Mouse (Mus musculus) fat pad, adult 2 months (tissue): ENCODE measurements around the gene Cdkn1c.

Experiments used
- DNase-seq: peaks from one replicate; pipeline ENCODE4 v3.0.0-alpha.2; 2011; ENCODE audit warnings: low read depth, low spot score; ENCODE audit errors: extremely low read depth

Gene Cdkn1c

DNA sequence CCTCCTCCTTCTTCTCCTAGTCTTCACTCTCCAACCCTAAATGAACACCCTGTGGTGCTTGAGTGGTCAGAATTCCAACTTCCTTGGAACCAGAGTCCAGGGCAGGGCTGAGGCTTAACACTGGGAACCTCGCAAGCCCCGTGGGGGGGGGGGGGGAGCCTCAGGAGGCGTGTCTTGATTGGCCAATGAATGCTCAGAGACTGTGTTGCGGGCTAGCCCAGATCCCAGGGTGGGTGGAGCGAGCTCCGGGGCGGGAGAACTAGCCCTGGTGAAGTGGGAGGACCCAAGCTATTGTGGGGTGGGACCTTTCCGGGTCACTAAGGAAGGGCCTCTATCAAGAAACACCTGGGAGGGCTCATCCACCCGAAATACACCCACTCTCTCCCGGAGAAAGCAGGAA, 14.0 kb upstream of the Cdkn1c start:
- no peak for DNase-seq

DNA sequence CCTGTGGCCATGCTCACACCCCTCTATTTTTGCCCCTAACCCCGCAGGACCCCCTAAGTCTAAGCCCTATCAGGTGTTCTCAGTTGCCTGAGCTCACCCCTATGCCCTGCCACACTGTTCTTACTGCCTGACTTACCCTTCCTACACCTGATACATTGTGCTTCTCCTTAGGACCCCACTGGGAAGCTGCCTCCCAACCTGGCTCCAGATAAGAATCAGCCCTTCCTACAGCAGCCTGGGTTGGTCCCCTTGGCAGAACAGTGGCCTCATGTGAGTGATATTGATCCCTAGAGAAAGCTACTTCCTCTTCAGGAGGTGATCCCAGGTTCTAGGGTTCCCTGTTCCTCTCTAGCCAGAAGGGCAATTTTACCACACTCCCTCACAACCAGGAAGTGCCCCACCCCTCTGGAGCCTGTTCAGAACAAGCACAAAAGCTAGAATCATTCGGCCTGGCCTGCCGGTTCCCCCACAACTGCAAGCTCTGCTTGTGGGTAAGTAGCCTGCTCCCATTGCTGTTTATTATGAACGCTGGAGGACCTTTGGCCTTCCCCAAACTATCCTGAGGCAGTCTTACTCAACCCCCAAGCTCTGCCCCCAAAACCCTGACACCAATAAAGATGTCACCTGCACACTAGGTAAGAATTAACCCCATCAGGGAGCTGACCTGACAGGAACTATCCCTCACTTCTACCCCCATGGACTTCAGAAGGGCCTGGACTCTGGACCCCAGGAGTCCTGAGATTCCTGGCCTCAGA, 12.7 kb upstream of the Cdkn1c start, which contains the start of gene Slc22a18:
Slc22a18 (plus strand) TSS at position 390 of the 755 bp plus-strand sequence.
- DNase-seq: no peak

DNA sequence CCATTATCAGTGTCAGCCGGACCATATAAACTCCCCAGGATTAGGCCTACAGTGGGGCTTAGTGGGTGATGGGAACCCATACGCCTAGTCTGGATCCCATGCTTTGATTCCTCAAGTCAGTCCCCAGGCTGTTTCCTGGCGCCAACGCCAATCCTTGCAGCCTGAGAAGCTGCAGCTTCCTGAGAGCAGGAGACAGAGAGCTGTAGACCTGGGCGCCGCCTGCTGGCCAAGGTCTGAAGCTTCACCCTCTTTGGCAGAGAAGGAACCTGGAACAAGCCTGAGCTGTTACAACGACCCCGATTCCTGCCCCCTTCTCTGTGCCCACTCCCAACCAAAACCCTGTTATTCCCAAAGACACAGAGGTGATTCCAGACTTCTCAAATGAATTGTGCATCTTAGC, 9.1 kb upstream of the Cdkn1c start:
- DNase-seq: no peak

DNA sequence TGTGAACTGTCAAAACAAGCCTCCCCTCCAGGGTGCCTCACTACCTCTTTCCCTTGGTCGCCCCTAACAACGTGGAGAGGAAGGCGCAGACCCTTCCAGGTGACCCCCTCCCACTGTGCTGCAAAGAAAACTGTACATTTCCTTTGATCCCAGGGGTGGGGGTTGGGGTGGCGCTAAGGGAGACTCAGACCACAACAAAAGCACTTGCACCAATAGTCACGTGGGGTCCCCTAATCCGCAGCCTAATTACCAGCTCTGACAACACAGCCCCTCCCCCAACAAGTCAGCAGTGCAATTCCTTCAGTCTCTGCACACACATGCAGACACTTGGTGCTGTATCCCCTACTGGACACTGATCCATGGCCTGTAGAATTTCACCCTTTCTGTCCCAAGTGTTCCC, 6.9 kb upstream of the Cdkn1c start:
- DNase-seq: no peak

DNA sequence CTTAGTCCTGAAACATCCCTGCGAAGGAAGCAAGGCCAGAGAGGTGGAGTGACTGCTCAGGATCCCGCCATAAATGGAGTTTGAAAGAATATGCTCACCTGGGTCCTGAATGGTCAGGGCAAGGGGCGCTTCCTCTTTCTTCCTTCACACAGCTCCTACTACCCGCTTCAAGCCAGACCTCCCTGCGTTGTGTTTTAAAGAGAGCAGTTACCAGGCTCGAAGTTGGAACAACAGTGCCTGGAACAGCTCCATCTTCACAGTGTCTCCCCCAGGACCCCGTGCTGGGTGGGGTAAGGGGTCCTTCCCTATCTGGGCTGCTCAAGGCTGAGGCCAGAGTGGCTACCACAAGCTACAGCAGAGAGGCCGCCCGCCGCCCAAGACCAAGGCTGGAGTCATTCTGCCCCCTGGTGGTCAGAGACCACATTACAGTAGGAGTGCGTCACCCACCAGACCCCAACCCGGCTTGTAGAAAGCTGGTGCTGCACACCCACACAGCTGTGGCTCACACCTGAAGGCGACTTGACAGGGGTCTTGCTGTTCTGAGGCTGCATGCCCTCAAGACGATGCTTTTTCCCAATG, 5.3 kb upstream of the Cdkn1c start:
- DNase-seq: no peak

DNA sequence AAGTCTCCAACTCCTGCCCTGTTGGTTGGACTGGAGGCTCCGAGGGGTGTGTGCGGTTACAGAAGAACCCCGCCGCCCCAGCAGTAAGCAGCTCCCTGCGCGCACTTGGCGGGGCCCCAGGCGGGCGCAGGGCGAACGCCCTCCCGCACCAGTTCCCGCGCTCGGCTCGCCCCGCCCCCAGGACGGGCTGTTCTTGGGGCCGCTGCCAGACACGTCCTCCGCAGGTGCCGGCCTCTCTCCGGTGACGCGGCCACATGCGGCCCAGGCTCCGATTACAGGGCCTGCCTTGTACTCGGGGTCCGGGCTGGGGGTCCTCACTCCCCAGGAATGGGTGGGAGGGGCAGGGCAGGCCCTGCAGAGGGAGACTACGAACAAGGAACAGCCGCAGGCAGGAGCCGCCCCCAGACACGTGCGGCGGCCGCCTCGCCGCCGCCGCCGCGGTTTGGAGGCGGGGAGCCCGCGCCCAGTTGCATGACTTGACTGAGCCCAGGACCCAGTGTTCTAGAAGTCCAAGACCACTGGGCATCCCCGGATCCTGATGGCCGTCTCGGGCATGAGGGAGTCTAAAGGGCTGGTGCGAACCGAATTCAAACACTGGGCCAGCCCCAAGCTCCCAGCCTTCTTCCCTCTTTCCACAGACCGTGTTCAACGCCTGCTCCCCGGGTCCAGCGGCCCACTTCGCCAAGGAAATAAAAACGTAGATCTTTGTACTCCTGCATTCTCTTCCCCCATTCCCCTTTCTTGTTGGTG, 4.1 kb upstream of the Cdkn1c start:
- DNase-seq: no peak

DNA sequence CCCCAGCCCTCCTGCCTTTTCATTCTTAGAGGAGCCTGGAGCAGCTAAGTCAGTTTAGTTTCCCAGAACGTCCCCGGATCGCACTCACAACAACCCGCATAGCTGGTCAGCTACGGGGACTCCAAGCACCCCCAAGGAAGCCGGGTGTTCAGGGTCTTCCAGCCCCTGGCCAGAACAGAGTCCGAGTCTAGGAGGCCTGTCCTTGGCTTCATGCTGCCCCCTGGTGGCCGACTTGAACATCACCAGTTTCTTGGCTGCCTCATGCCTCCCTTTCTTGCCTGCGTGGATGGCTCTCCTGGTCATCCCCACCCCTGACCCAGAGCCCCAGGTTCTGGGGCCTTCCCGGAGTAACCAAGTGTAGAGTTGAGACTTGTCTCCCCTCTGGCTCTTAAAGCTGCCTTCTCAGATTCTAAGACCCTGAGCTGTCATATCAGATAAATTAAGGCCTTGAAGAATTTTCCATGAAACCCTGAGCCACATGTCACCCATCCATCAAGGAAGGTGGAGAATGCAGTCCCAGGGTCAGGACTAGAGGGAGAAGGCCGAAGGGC, 3.1 kb upstream of the Cdkn1c start:
- no peak for DNase-seq

DNA sequence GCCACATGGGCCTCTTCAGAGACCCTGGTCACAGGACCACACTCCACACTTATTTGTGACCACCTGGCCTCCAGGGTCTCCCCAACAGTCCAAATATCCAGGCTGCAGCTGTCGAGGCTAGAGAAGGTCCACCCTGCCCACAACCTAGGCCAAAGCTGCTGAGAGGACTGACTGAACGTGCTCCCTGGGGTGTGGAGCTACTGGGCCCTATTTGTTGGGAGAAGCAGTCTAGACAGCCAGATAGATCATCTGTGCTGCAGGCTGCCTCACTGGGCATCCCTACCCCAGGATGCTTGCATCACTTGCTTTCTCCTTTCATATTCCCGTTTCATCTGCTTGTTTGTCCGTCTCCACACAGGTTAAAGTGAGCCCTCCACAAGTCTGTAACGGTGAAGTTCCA, 1.7 kb upstream of the Cdkn1c start:
- no peak for DNase-seq

DNA sequence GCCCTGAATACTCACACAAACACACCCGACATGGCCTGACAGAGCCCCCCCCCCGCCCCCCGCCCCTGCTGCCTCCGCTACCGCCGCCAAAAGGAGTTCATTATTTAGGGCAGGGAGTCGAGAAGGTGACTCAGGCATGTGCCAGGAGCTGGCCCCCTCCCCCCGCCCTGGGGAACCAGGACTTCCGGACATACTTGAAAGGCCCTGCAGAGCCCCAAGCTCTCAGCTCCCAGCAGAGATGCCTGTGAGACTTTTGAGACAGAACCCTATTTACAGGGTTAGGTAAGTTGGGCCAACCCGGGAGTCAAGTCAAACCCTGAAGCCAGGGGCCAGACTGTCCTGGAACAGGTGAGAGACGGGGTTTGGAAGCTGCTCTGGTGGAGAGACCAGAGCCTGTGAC, 1.1 kb upstream of the Cdkn1c start:
- DNase-seq: no peak

DNA sequence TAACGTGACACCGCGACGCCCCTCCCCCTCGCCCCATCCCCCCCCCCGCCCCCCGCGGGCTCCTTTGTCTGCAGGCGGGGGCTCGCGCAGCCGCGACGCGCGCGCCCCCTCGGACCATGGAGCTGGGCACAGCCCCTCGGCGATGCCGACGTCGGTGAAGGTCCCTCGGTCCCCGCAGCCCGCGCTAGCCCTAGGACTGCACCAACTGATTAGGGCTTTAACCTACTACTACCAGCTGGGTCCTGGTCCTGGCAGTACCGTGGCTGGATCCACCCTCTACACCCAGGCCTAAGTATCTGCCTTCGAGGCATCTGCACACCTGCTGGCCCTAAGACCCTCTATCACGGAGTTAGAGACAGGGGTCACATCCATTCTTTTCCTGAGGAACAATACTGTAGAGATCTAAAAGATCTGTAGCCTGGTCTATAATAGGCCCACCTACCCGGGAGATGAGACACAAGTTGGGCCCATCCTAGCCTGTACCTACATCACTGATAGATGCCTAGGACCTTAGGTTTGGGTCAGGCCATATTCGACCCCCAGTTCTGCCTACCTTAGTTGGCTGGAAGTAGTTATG, 532 bp upstream of the Cdkn1c start:
- DNase-seq: no peak

DNA sequence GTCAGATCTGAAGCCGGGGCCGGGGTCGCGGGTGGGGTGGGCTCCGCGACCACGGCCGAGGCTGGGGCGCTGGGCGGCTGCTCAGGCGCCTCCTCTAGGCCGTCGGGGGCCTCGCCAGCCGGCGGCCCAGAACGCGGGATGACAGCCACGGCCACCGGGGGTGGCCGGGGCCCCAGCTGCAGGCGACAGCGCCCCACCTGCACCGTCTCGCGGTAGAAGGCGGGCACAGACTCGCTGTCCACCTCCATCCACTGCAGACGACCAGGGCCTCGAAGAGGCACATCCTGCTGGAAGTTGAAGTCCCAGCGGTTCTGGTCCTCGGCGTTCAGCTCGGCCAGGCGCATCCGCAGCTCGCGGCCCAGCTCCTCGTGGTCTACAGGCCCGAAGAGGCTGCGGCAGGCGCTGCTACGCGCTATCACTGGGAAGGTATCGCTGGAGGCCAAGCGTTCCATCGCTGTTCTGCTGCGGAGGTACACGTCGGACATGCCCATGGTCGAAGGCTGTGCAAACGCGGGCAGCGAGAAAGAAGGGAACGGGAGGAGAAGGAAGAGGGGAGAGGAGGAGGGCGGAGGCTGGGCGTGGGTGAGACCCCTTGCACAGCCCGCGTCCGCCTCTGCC, 524 bp downstream of the Cdkn1c start:
- no peak for DNase-seq

DNA sequence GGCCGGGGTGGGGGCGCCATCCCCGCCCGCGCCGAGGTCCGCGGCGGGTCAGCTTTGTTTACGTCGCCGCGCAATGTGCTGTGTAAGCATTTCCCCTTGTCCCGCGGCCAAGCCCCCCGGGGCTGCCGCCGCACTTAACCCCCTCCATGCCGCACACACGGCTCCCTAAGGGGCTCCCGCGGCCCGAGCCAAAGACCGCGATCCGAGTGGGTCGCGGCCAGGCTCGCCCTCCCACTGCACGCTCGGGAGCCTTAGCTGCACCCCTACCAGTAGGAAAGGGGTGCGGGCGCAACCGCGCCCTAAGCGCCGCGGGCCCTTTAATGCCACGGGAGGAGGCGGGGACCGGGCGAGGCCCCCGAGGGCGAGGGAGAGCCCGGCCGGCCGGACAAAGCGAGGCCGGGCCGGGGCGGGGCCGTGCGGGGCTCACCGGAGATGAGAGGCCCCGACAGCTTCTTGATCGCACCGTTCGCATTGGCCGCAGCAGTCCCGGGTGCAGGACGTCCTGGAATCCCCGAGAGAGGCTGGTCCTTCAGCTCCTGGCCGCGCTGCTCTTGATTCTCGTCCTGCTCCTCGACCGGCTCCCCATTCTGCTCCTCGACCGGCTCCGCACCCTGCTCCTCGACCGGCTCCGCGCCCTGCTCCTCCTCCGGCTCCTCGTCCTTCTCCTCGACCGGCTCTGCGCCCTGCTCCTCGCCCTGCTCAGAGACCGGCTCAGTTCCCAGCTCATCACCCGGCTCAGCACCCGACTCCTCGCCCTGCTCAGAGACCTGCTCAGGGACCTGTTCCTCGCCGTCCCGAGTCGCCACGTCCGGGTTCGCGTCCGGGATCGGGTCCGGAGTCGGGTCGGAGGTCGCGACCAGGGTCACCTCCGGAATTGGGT, 1.3 kb downstream of the Cdkn1c start:
- no peak for DNase-seq

DNA sequence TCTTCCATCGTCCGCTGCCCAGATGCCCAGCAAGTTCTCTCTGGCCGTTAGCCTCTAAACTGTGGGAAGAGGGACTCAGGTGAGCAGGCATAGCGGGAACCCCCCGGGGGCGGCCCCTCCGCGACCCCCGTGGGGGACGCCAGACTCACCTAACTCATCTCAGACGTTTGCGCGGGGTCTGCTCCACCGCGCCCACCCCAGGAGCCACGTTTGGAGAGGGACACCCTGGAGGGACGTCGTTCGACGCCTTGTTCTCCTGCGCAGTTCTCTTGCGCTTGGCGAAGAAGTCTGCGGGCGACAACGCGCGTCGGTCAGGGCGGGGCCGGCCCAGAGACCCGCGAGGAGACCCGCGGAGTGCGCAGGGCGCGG, 1.9 kb downstream of the Cdkn1c start:
- DNase-seq: no peak

DNA sequence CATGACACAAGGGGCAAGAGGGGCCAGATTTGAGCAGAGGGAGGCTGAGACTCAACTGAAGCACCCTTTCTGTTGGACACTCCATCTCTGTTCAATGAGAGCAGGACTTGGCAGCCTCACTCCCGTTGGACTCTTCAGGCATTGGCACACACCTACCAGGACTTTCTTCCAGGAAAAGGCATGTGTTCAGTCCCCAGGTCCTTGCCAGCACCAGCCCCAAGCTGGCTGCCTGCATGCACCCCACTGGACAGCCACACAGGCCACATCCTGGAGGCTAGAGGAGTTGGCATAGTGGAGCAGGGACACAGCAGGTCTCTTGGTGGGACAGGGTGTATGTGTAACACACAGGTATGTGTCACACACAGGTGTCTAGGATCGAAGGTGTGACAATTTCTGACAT, 13.7 kb downstream of the Cdkn1c start:
- no peak for DNase-seq

DNA sequence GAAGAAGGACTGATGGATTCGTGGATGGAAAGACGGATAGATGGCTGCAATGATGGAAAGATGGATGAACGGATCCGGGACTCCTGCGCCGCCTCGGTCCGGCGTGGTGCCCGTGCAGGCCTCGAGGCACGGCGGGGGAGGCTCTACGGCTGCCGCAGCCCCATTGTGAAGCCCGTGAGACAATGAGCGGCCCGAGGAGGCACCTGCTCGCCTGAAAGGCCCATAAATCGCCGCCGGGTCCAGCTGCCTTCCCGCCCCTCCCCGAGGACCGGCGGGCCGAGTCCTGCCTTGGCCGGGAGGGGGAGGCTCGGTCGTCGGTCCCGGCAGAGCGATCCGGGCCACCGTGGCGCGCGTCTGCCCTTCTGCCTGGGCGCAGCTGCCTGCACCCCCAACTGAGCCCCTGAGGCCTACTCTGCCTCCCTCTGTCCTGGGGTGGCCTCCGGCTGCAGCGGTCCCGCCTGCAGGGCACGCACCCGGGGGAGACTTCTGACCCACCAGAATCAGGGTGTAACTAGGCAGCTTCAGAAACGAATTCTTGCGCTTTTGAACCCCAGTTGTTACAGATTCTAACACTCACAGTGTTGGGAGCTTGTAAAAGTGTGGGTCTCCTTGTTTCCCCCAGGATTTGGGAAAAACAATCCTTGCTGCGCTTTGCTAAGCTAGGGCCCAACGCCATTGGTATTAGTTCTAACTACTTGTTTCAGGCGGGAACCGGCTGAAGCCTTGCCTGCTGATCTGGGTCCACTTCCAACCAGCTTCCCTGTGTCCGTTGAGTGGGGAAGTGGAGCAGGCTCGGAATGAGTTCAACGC, 15.0 kb downstream of the Cdkn1c start:
- DNase-seq: no peak

DNA sequence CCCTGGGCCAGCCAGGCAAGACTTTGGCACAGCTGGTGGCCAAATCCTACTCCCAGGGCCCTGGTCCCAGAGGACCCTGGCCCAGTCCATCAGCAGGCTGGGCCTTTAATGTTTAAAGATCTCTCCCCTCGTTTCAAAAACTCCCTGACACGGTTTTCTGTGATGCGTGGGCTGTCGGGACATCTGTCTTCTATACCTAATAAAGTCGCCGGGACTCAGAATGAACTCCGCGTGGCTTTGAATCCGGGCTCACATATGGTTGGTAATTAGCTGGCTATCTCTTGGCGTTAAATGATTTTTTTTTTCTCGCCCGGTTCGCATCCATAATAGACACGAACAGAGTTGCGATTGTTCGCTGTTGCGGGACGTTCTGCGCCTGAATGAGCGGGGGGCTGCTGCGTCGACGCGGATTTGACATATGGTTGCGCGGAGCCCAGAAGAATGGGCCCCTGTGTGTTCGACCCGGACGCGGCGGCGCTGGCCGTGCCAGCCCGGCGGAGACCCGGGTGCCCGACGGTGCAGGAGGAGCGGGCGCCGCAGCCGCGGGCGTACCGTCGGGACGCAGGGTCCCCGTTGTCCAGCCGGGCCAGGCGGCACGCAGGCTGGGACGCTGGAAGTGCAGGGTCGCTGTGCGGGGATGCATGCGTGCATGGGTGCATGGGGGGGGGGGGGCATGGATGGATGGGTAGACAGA, 15.7 kb downstream of the Cdkn1c start:
- no peak for DNase-seq

DNA sequence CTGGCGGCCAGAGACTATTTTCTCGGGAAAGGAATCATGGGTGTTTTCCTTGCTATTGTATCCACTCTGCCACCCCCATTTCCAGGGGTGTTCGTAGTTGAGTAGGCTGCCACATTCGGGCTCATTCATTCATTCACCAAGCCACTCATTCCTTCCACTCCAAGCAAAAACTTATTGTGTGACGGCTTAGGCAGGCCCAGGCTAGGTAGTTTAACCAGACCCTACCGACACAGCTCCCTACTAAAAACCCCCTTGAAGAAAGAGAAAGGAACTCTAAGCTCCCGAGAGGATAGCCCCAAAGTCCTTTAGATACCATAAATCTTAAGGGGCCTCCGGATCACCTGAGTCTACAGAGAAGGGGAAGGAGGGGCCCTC, 16.3 kb downstream of the Cdkn1c start:
- DNase-seq: no peak

DNA sequence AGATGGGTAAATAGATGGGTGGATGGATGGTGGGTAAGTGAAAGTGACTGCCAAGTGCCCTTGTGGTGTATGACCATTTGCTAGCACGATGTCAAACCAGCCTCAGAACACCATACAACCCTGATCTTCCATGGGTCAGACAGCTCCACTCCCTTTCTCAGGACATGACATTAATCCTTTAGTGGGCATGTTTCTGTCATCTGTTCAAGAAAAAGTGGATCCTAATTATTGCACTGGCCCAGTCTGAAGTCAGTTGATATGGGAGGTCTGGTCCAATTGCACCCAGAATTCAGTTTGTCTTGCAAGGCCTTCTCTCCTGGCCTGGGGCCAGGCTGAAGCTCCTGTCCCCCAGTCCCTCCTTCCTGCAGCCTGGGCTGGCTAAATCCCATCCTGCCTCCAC, 21.9 kb downstream of the Cdkn1c start:
- no peak for DNase-seq
